Mouse (Mus musculus): ENCODE data around the gene Psmc3ip.

Gene Psmc3ip

DNA sequence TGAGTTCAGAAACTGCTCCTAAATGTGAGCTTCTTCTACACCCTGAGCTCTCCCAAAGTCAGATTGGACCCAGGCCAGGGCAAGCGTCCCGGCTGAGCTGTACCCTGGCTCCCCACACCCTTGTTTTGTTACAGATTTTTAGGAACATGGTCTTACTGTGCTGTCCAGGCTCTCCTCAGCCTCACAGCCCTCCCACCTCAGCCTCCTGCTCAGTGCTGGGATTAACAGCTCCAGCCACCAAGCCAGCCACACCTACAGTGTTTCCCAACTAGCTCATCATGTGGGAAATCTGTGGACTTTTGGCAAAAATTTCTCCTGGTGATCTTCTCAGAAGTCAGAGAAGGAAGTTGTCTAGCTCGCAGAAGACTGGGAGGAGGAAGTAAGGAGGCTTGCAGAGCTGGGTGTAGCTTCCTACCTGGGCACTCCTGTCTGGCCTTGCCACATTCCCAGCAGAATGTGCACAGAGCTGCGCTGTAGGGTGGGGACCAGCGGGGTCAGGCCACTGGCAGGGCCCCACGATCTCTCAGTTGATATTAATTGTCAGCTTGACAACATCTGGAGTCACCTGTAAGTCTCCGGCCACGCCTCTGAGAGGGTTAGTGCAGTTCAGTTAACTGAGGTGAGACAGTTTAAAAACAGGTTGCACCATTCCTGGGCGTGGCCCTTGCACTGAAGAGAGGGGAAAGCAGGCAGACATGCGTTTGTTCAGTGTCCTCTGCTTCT lies 42.3 kb downstream of the Psmc3ip start:
- no peak for DNase-seq (ENCODE audit: low read depth, low spot score)

DNA sequence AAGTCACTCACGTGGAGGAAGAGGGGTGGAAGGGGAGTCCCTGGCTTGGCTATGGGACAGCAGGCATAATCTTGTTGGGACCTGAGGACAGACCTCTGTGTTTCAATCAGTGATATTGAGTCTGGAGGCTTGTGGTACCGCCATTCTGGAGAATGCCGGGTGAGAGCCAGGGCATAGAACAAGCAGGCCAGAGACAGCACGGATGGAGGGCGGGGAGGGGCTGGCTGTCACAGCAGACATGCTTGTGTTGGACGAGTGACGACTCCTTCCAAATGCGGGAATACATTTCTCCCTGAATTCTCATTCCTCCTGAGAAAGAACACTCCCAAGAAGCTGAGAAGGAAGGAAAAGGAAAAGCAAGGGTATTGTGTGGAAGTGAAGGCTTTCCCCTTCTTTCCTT lies 43.6 kb downstream of the Psmc3ip start:
- DNase-seq (ENCODE audit: low read depth, low spot score), result no peak

DNA sequence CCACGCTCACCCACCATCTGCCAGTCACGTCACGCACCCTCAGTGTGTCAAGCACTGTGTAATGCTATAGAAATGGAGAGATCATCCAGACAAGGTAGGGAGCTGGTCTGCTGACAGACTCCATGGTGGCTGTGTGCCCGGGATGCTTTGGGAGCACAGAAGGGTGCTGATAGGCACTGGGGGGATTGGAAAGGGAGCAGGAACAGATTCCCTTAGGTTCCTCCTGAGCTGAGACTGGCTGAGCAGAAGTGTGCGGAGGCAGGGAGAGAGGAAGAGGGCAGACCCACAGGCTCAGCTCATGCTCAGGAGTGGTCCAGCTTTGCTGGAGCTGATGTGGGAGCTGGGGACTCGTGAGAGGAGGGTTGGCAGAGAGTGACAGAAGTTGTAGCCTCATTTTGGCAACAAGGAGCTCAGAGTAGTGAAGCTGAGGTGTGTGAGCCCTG lies 44.2 kb downstream of the Psmc3ip start:
- DNase-seq (ENCODE audit: low read depth, low spot score), result no peak

DNA sequence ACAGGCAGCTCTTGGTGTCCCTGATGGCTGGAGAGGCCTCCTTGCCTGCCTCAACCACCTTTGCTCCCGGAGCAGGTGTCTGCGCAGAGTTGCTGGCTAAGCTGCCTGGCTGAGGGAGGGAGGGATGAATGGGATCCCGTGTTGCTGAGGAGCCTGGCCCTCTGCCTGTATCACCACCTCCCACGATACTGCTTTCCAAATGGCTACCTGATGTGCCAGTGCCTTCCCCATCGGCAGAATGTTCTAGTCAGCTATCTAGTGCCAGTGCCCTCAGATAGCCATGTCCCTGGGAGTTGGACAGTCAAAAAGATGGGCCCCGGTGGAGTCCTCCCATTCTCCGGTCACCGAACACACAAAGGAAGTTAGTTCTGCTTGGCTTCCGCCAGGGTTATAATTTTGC lies 44.9 kb downstream of the Psmc3ip start:
- no peak for DNase-seq (ENCODE audit: low read depth, low spot score)

DNA sequence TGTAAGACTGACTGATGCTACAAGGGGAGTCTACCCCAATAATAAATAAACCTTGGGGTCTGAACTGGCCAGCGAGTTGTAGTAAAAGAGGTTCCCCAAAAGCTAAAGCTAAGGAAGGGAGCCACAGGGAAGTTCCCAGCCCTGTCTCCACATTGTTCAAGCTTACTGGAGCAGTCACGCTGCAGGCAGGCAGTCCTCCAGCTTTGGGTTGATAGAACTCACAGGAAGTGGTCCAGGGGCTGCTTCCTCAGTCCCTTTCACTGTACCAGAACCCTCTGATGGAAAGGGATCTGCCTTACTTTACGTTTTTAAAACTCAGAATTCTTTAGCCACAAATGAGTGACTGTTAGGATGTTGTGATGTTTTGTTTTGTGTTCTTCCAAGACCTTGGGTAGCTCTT lies 47.7 kb downstream of the Psmc3ip start:
- no peak for DNase-seq (ENCODE audit: low read depth, low spot score)

DNA sequence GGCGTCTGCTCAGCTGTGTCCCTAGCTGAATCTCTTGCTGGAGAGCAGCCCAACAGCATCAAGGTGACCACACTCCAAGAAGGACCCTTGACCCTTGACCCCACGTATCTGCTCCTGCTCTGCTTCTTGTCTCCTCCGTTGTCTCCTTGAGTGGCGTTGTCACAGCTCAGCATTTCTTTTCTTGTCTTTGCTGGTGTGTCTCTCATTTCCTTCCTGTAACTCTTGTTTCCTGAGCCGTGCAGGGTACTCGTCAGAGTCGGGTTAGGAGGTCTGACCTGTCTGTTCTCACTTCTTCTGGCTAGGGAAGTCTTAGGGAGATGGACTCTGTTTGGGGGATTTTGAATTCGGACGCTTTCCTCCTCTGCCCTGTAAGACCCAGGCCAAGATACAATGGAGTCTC lies 48.8 kb downstream of the Psmc3ip start:
- no peak for DNase-seq (ENCODE audit: low read depth, low spot score)

DNA sequence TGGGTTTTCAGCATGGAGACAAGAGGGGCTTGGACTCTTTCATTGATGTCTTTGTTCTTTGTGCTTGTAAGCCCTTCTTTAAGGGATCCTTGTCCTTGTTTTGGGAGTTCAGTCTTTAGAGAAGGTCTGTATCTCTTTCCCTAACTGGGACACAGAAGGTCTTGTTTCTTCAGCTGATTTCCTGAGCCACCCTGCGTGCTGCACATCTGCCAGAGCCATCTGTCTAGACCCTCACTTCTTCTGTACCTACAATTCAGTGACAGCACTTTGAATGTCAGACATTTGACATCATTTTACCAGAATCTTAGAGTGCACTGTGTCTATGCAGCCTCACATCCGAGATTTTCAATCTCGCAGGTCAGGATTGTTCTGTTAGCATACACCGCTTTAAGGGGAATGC lies 49.4 kb downstream of the Psmc3ip start:
- DNase-seq (ENCODE audit: low read depth, low spot score), result no peak
